Mouse (Mus musculus): ENCODE measurements around the gene Olfr548-ps1. TPM values are rescaled to one million over a fixed set of nuclear protein-coding genes. Genes with fewer than 3 reads are reported as not detected.

Olfr548-ps1 gene
- polyA plus RNA-seq, 1 experiment = not detected

GRCm38 (mm10) chr7:102511927-102512326 lies 28.8 kb upstream of the Olfr548-ps1 start:
- Histone ChIP-seq H3K27ac (ENCODE audit: insufficient read depth, low read length) (no peak overlapping the region), H3K4me1 (ENCODE audit: control insufficient read depth, insufficient read depth, low read length) (peaks cover 3% of the 10 kb centered on the region; the same call in 1 of the 2 replicates), H3K27me3 (ENCODE audit: control insufficient read depth, insufficient read depth, low read length) (no peaks in the 10 kb centered on the region), H3K4me3 (replicated peaks; ENCODE audit: insufficient read depth, low read depth, low read length) (no peak overlapping the region)
- no peak for DNase-seq
- TF ChIP-seq POLR2A (IDR thresholded peaks at IDR 0.05; ENCODE audit: borderline replicate concordance, insufficient read depth, low read length) (no peak), CTCF (IDR thresholded peaks at IDR 0.05; ENCODE audit: borderline replicate concordance, insufficient read depth, low read depth, low read length) (no peak)
- 95% methylated on average over 10 of the region's 10 CpGs for WGBS

GRCm38 (mm10) chr7:102512814-102513435 lies 27.8 kb upstream of the Olfr548-ps1 start:
- Histone ChIP-seq H3K4me1 (ENCODE audit: control insufficient read depth, insufficient read depth, low read length) (peaks cover 4% of the 10 kb centered on the region; the same call in 1 of the 2 replicates), H3K27me3 (ENCODE audit: control insufficient read depth, insufficient read depth, low read length) (no peaks in the 10 kb centered on the region), H3K27ac (ENCODE audit: insufficient read depth, low read length) (no peak overlapping the region), H3K4me3 (replicated peaks; ENCODE audit: insufficient read depth, low read depth, low read length) (peak overlapping the region; percentile 38)
- peak; percentile 80 to 87 for DNase-seq
- WGBS = 1% methylated on average over 54 of the region's 54 CpGs
- no peak for TF ChIP-seq POLR2A (IDR thresholded peaks at IDR 0.05; ENCODE audit: borderline replicate concordance, insufficient read depth, low read length)
- peak; percentile 81 for TF ChIP-seq CTCF (IDR thresholded peaks at IDR 0.05; ENCODE audit: borderline replicate concordance, insufficient read depth, low read depth, low read length)

- Histone ChIP-seq H3K27me3 (ENCODE audit: control insufficient read depth, insufficient read depth, low read length) (no peaks in the 10 kb centered on the region), H3K27ac (ENCODE audit: insufficient read depth, low read length) (no peak overlapping the region), H3K4me3 (replicated peaks; ENCODE audit: insufficient read depth, low read depth, low read length) (no peak overlapping the region), H3K4me1 (ENCODE audit: control insufficient read depth, insufficient read depth, low read length) (peaks cover 4% of the 10 kb centered on the region; the same call in 1 of the 2 replicates)
- no peak for TF ChIP-seq CTCF (IDR thresholded peaks at IDR 0.05; ENCODE audit: borderline replicate concordance, insufficient read depth, low read depth, low read length)
- no peak for TF ChIP-seq POLR2A (IDR thresholded peaks at IDR 0.05; ENCODE audit: borderline replicate concordance, insufficient read depth, low read length)
- DNase-seq = no peak
- WGBS = 85% methylated on average over 4 of the region's 4 CpGs
These were observed 26.6 kb upstream of the Olfr548-ps1 start for GRCm38 (mm10) chr7:102514144-102514543.

- no peaks in the 10 kb centered on the region for H3K27me3 ChIP-seq (ENCODE audit: control insufficient read depth, insufficient read depth, low read length)
- H3K4me1 ChIP-seq (ENCODE audit: control insufficient read depth, insufficient read depth, low read length) = peaks cover 4% of the 10 kb centered on the region; the same call in 1 of the 2 replicates
- no peak overlapping the region for H3K4me3 ChIP-seq (replicated peaks; ENCODE audit: insufficient read depth, low read depth, low read length)
- DNase-seq = peak; percentile 50 to 62
- H3K27ac ChIP-seq (ENCODE audit: insufficient read depth, low read length) = no peak overlapping the region
- WGBS = 11% methylated on average over 10 of the region's 10 CpGs
- TF ChIP-seq CTCF (IDR thresholded peaks at IDR 0.05; ENCODE audit: borderline replicate concordance, insufficient read depth, low read depth, low read length) = no peak
- no peak for TF ChIP-seq POLR2A (IDR thresholded peaks at IDR 0.05; ENCODE audit: borderline replicate concordance, insufficient read depth, low read length)
These were observed 24.2 kb upstream of the Olfr548-ps1 start for GRCm38 (mm10) chr7:102516261-102517050.

GRCm38 (mm10) chr7:102517051-102517335 lies 23.7 kb upstream of the Olfr548-ps1 start:
- TF ChIP-seq POLR2A (IDR thresholded peaks at IDR 0.05; ENCODE audit: borderline replicate concordance, insufficient read depth, low read length) (no peak), CTCF (IDR thresholded peaks at IDR 0.05; ENCODE audit: borderline replicate concordance, insufficient read depth, low read depth, low read length) (no peak)
- H3K27me3 ChIP-seq (ENCODE audit: control insufficient read depth, insufficient read depth, low read length) = no peaks in the 10 kb centered on the region
- H3K27ac ChIP-seq (ENCODE audit: insufficient read depth, low read length) = no peak overlapping the region
- peak in 1 of 2 experiments; percentile 34 for DNase-seq
- H3K4me1 ChIP-seq (ENCODE audit: control insufficient read depth, insufficient read depth, low read length) = peaks cover 4% of the 10 kb centered on the region; the same call in 1 of the 2 replicates
- no peak overlapping the region for H3K4me3 ChIP-seq (replicated peaks; ENCODE audit: insufficient read depth, low read depth, low read length)
- 6% methylated on average over 2 of the region's 2 CpGs for WGBS

- Histone ChIP-seq H3K27me3 (ENCODE audit: control insufficient read depth, insufficient read depth, low read length) (no peaks in the 10 kb centered on the region; the same call in 1 of the 2 replicates), H3K4me3 (replicated peaks; ENCODE audit: insufficient read depth, low read depth, low read length) (no peak overlapping the region), H3K4me1 (ENCODE audit: control insufficient read depth, insufficient read depth, low read length) (no peaks in the 10 kb centered on the region), H3K27ac (ENCODE audit: insufficient read depth, low read length) (no peak overlapping the region)
- TF ChIP-seq POLR2A (IDR thresholded peaks at IDR 0.05; ENCODE audit: borderline replicate concordance, insufficient read depth, low read length) (no peak), CTCF (IDR thresholded peaks at IDR 0.05; ENCODE audit: borderline replicate concordance, insufficient read depth, low read depth, low read length) (no peak)
- no peak for DNase-seq
- 88% methylated on average over 1 of the region's 1 CpGs for WGBS
These were observed 11.6 kb upstream of the Olfr548-ps1 start for GRCm38 (mm10) chr7:102529052-102529451.

- TF ChIP-seq POLR2A (IDR thresholded peaks at IDR 0.05; ENCODE audit: borderline replicate concordance, insufficient read depth, low read length) (no peak), CTCF (IDR thresholded peaks at IDR 0.05; ENCODE audit: borderline replicate concordance, insufficient read depth, low read depth, low read length) (no peak)
- H3K4me1 ChIP-seq (ENCODE audit: control insufficient read depth, insufficient read depth, low read length) = no peaks in the 10 kb centered on the region
These were observed 6.2 kb upstream of the Olfr548-ps1 start, which contains the start of gene Olfr547 for GRCm38 (mm10) chr7:102534449-102534848. TSS of gene Olfr547 (plus strand) at chr7:102534749.

More at GRCm38 (mm10) chr7:102534449-102534848, 6.2 kb upstream of the Olfr548-ps1 start, which contains the start of gene Olfr547:
- WGBS = 75% methylated on average over 1 of the region's 1 CpGs
- no peak within 1 kb of the TSS for H3K27ac ChIP-seq (ENCODE audit: insufficient read depth, low read length)
- no peak for DNase-seq
- H3K4me3 ChIP-seq (replicated peaks; ENCODE audit: insufficient read depth, low read depth, low read length) = no peak within 1 kb of the TSS
- no peaks in the 10 kb centered on the region; the same call in 1 of the 2 replicates for H3K27me3 ChIP-seq (ENCODE audit: control insufficient read depth, insufficient read depth, low read length)

All from cerebellum, adult 2 months (tissue).